Mouse (Mus musculus) CH12.LX (cell line): Measurements from ENCODE around the gene Necab3.

Experiments
- CTCF ChIP-seq, 2 experiments: IDR thresholded peaks in 1 of 2; conservative IDR thresholded peaks in 1 of 2; 2 replicates each; pipeline ENCODE4 v1.5.1; 2011 to 2012; ENCODE audit warnings: low read depth in 2 of 2, low read length in 2 of 2, improper control_type of control experiment in 1 of 2, inconsistent platforms in 1 of 2, mild to moderate bottlenecking in 1 of 2, moderate library complexity in 1 of 2
- E2F4 ChIP-seq: IDR thresholded peaks from 2 replicates; pipeline ENCODE4 v1.6.1; 2011; ENCODE audit warnings: low read depth, low read length, improper control_type of control experiment; ENCODE audit not compliant: insufficient replicate concordance
- MAZ ChIP-seq: IDR thresholded peaks from 2 replicates; pipeline ENCODE4 v1.6.1; 2012; ENCODE audit warnings: low read depth, mild to moderate bottlenecking, inconsistent platforms, low read length, improper control_type of control experiment, moderate library complexity
- MYC ChIP-seq: IDR thresholded peaks from 2 replicates; pipeline ENCODE4 v1.6.1; 2011; ENCODE audit warnings: low read depth, mild to moderate bottlenecking, improper control_type of control experiment, low read length
- RCOR1 ChIP-seq: conservative IDR thresholded peaks from 2 replicates; pipeline ENCODE4 v1.6.1; 2012; ENCODE audit warnings: low read depth, mild to moderate bottlenecking, inconsistent platforms, low read length, improper control_type of control experiment
- USF2 ChIP-seq: conservative IDR thresholded peaks from 2 replicates; pipeline ENCODE4 v1.6.1; 2011; ENCODE audit warnings: low read depth, low read length, improper control_type of control experiment

GRCm38 (mm10) chr2:154595775-154596174 is 37.1 kb upstream of the Necab3 start:
- TF ChIP-seq MYC (no peak), CTCF (conservative IDR thresholded peaks at IDR 0.05 in 1 of 2, IDR thresholded peaks at IDR 0.05 in 1 of 2; ENCODE audit: low read depth in 2 of 2, low read length in 2 of 2) (no peak), MAZ (no peak), E2F4 (no peak), USF2 (no peak), RCOR1 (no peak)
